Mouse (Mus musculus) liver, embryonic 13.5 days (tissue): ENCODE results near the gene Map7d1. TPM values are rescaled to one million over a fixed set of nuclear protein-coding genes. Genes with fewer than 3 reads are reported as not detected.

Experiments used
- ATAC-seq: fragments of 200-750 bp; cut with Nextera tagmentation; 2 replicates; pipeline ENCODE4 v1.8.0; 2017; ENCODE audit warnings: low read depth, mild to moderate bottlenecking, moderate number of reproducible peaks, moderate library complexity
- DNase-seq: peaks from one replicate; pipeline ENCODE4 v3.0.0; 2022
- H3K27ac ChIP-seq: fragments of 300-500 bp; sonication (generic); 2 replicates; pipeline ENCODE4 v1.5.1; 2015; ENCODE audit warnings: moderate library complexity, mild to moderate bottlenecking, inconsistent platforms
- H3K27me3 ChIP-seq: fragments of 300-500 bp; sonication (generic); 2 replicates; pipeline ENCODE4 v1.6.1; 2015; ENCODE audit warnings: mild to moderate bottlenecking, inconsistent platforms
- H3K36me3 ChIP-seq: fragments of 300-500 bp; sonication (generic); 2 replicates; pipeline ENCODE4 v1.6.1; 2015; ENCODE audit warnings: mild to moderate bottlenecking, inconsistent platforms
- H3K4me1 ChIP-seq: fragments of 300-500 bp; sonication (generic); replicated peaks from 2 replicates; pipeline ENCODE4 v1.6.1; 2015; ENCODE audit warnings: inconsistent platforms
- H3K4me2 ChIP-seq: fragments of 300-500 bp; sonication (generic); 2 replicates; pipeline ENCODE4 v1.6.1; 2015; ENCODE audit warnings: inconsistent platforms, mild to moderate bottlenecking, moderate library complexity
- H3K4me3 ChIP-seq: fragments of 300-500 bp; sonication (generic); replicated peaks from 2 replicates; pipeline ENCODE4 v1.5.1; 2015; ENCODE audit warnings: mild to moderate bottlenecking, inconsistent platforms
- H3K9ac ChIP-seq: fragments of 300-500 bp; sonication (generic); 2 replicates; pipeline ENCODE4 v1.6.1; 2015; ENCODE audit warnings: mild to moderate bottlenecking, inconsistent platforms
- H3K9me3 ChIP-seq: fragments of 300-500 bp; sonication (generic); replicated peaks from 2 replicates; pipeline ENCODE4 v1.6.1; 2016; ENCODE audit warnings: inconsistent platforms
- WGBS: fragments of 180-500 bp; shearing (Covaris S2); methylation state at CpG from one replicate; pipeline ENCODE4 v1.1.7; 2015; ENCODE audit not compliant: insufficient replicate concordance; 5-methylcytosine and 5-hydroxymethylcytosine counted together
- polyA plus RNA-seq: library from polyadenylated mRNA; unstranded; fragments of >200 nt; fragmentation: Nextera tagmentation; extraction: Ambion mirVana; gene quantifications from 2 replicates; pipeline ENCODE4 v1.2.1, GENCODE M21; 2015

The Map7d1 gene
- polyA plus RNA-seq, 1 experiment from 2014 or later = 6.6 TPM

DNA sequence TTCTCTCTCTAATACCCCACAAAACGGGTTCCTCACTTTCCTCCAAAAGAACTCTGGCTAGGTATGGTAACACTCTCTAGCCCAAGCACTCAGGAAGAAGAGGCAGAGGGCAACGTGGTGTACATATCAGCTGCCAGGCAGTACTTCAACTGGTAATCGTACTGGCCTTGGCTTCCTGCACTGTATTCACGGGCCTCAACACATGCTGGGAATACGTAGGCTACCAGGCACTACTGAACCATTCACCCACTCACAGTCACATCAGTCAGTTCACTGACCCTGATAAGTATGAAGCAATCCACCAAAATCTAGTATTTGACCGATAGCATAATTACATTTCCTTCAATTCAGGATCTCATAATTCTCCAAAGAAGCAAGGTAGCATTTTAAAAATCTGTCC lies 56.6 kb downstream of the Map7d1 start:
- H3K4me2 ChIP-seq = peak overlapping the region; percentile 83
- no peaks in the 10 kb centered on the region for H3K27me3 ChIP-seq
- H3K4me3 ChIP-seq = peak overlapping the region; percentile 79
- peaks cover 43% of the 10 kb centered on the region for H3K36me3 ChIP-seq
- peaks cover 65% of the 10 kb centered on the region for H3K4me1 ChIP-seq
- DNase-seq (no peak), ATAC-seq (no peak)
- no peaks in the 10 kb centered on the region for H3K9me3 ChIP-seq
- 37% methylated on average over 6 of the region's 6 CpGs for WGBS
- H3K27ac ChIP-seq = no peak overlapping the region
- H3K9ac ChIP-seq = peak overlapping the region; percentile 88

DNA sequence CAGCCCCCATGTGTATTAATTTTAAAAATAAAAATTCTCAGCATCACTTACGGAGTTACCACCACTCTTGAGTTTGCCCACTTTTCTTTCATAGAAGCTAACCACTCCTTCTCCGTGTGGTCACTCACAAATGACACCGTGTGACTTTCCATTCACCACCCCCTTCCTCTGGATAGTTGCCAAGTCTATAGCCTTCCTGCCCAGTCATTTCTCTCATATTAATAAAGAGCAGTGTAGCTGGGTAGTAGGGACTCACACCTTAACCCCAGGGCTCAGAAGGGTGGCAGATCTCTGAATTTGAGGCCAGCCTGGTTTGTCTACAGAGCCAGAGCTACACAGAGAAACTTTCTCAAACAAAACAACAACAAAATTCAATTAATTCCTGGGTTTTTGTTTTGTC lies 58.7 kb downstream of the Map7d1 start:
- Histone ChIP-seq H3K4me2 (no peak overlapping the region), H3K9me3 (no peaks in the 10 kb centered on the region), H3K4me1 (peaks cover 56% of the 10 kb centered on the region), H3K27ac (no peak overlapping the region), H3K9ac (no peak overlapping the region), H3K27me3 (no peaks in the 10 kb centered on the region), H3K4me3 (0 out of 2 replicates have a peak overlapping the region, but pooled peaks have one; percentile 0), H3K36me3 (peaks cover 64% of the 10 kb centered on the region)
- no peak for DNase-seq
- 78% methylated on average over 3 of the region's 3 CpGs for WGBS
- ATAC-seq = no peak

DNA sequence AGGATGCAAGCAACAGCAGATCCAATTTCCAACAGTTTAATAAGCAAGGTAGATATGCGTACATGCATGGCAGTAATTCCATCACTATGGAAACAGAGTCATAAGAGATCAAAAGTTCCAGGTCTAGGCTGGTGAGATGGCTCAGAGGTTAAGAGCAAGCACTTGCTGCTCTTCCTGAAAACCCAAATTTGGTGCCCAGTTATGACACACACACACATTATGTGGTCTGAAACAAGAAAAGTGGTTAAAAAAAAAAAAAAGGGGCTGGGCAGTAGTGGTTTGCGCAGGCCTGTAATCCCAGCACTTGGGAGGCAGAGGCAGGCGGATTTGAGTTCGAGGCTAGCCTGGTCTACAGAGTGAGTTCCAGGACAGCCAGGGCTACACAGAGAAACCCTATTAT lies 61.2 kb downstream of the Map7d1 start:
- ATAC-seq = no peak
- peaks cover 79% of the 10 kb centered on the region for H3K36me3 ChIP-seq
- no peaks in the 10 kb centered on the region for H3K27me3 ChIP-seq
- no peak overlapping the region for H3K27ac ChIP-seq
- no peak overlapping the region for H3K4me3 ChIP-seq
- H3K9me3 ChIP-seq = no peaks in the 10 kb centered on the region
- no peak overlapping the region for H3K4me2 ChIP-seq
- WGBS = 92% methylated on average over 4 of the region's 4 CpGs
- H3K9ac ChIP-seq = no peak overlapping the region
- H3K4me1 ChIP-seq = peaks cover 51% of the 10 kb centered on the region
- DNase-seq = no peak

DNA sequence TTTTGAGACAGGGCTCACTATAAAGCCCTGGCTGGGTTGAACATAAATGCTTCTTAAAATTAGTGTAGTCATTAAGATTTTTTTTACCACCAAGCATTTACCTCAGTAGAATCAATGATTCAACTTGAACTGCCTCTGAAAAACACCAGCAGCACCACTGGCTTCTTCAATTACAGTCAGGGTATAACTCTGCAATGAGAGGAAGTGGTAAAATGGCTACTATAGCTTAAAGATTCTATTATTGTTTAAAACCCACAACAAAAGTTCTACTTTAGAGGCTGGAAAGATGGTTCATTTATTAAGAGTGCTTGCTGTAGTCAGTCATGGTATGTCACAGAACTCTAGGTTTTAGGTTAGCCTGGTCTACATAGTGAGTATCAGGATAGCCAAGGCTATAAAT lies 61.9 kb downstream of the Map7d1 start:
- Histone ChIP-seq H3K27ac (no peak overlapping the region), H3K9me3 (no peaks in the 10 kb centered on the region), H3K4me1 (peaks cover 44% of the 10 kb centered on the region), H3K27me3 (no peaks in the 10 kb centered on the region), H3K4me2 (no peak overlapping the region), H3K4me3 (no peak overlapping the region), H3K9ac (no peak overlapping the region), H3K36me3 (peaks cover 80% of the 10 kb centered on the region)
- DNase-seq (no peak), ATAC-seq (no peak)

DNA sequence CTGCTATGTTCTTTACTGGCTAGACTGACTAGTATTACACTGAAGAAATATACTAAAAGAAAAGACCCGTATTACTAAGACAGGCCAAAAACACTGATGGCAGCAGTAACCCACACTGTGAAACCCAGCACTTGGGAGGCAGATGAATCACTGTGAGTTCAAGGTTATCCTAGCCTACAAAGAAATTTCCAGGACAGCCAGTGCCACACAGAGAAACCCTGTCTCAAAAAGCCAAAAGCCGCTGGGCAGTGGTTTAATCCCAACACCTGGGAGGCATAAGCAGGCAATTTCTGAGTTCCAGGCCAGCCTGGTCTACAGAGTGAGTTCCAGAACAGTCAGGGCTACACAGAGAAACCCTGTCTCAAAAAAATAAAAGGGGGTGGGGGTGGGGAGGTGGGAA lies 65.5 kb downstream of the Map7d1 start:
- H3K36me3 ChIP-seq = peaks cover 87% of the 10 kb centered on the region

DNA sequence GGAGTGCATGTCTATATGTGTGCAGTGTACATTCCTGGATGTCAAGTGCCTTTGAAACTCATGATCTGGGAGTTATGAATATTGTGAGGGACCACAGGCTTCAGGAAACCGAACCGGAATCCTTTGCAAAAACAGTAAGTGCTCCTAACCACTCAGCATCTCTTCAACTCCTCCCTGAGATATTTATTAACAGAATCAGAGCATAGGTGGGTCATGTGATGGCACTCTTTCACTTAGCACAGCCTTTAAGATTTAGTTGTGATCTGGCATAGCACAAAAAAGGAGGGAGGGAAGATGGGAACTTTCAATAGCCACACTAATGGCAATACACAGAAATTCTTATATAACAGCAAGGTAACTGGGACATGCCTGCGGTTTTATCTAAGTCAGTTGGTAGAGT lies 69.0 kb downstream of the Map7d1 start:
- H3K36me3 ChIP-seq = peaks cover 81% of the 10 kb centered on the region

More for the DNA sequence above, 65.5 kb downstream of the Map7d1 start:
- Histone ChIP-seq H3K4me3 (no peak overlapping the region), H3K27ac (no peak overlapping the region), H3K4me2 (no peak overlapping the region), H3K9me3 (no peaks in the 10 kb centered on the region), H3K27me3 (no peaks in the 10 kb centered on the region), H3K4me1 (peaks cover 18% of the 10 kb centered on the region), H3K9ac (no peak overlapping the region)
- WGBS = 93% methylated on average over 2 of the region's 2 CpGs
- DNase-seq (no peak), ATAC-seq (no peak)

DNA sequence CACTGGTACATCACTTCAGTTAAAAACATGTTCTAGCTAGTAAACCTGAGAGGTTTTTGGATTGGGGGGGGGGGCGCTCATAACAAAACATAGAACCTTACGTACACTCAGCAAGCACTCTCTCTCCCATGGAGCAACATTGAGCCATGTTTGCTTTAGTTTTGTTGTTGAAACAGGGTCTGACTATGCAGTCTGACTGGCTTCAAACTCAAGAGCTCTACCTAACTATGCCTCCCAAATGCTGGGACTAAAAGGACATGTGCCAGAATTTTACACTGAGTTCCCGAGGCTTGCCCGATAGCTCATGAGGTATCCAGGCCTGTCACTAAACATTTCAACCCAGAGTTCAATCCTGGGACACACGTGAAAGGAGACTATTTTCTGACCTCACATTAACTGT lies 73.1 kb downstream of the Map7d1 start:
- Histone ChIP-seq H3K4me3 (no peak overlapping the region), H3K4me2 (no peak overlapping the region), H3K27ac (no peak overlapping the region), H3K36me3 (peaks cover 87% of the 10 kb centered on the region), H3K4me1 (peaks cover 8% of the 10 kb centered on the region), H3K27me3 (no peaks in the 10 kb centered on the region), H3K9me3 (no peaks in the 10 kb centered on the region), H3K9ac (no peak overlapping the region)
- DNase-seq (no peak), ATAC-seq (no peak)
- WGBS = 87% methylated on average over 5 of the region's 5 CpGs

More for the DNA sequence above, 69.0 kb downstream of the Map7d1 start:
- DNase-seq (no peak), ATAC-seq (no peak)
- Histone ChIP-seq H3K4me3 (no peak overlapping the region), H3K4me2 (no peak overlapping the region), H3K27me3 (no peaks in the 10 kb centered on the region), H3K4me1 (peaks cover 6% of the 10 kb centered on the region; the same call in 1 of the 2 replicates), H3K9ac (no peak overlapping the region), H3K27ac (no peak overlapping the region), H3K9me3 (no peaks in the 10 kb centered on the region)
- 87% methylated on average over 3 of the region's 3 CpGs for WGBS

Other genes starting within 250 kb of the Map7d1 start
- gene Csf3r, start 231.8 kb downstream of the Map7d1 start, polyA plus RNA-seq = 2.0 and 2.4 TPM in 2 replicates
- gene Mrps15, start 209.4 kb downstream of the Map7d1 start, polyA plus RNA-seq = 112 and 127 TPM in 2 replicates
- 1.4 and 1.5 TPM in 2 replicates for gene Oscp1, start 197.8 kb downstream of the Map7d1 start, polyA plus RNA-seq
- 31.1 and 31.3 TPM in 2 replicates for gene Lsm10, start 159.7 kb downstream of the Map7d1 start, polyA plus RNA-seq
- gene Stk40, start 152.4 kb downstream of the Map7d1 start, polyA plus RNA-seq = 13.9 and 15.9 TPM in 2 replicates
- gene Eva1b, start 108.6 kb downstream of the Map7d1 start, polyA plus RNA-seq = 11.8 and 13.3 TPM in 2 replicates
- gene Sh3d21, start 92.9 kb downstream of the Map7d1 start, polyA plus RNA-seq = 0.82 and 1.3 TPM in 2 replicates
- gene Thrap3, start 53.6 kb downstream of the Map7d1 start, polyA plus RNA-seq = 98.1 and 121 TPM in 2 replicates
- gene Trappc3, start 6.0 kb upstream of the Map7d1 start, polyA plus RNA-seq = 40.5 and 41.5 TPM in 2 replicates
- gene Col8a2, start 30.4 kb upstream of the Map7d1 start, polyA plus RNA-seq = 0.99 and 1.2 TPM in 2 replicates
- 30.4 and 30.9 TPM in 2 replicates for gene Adprhl2, start 65.4 kb upstream of the Map7d1 start, polyA plus RNA-seq
- 0.51 and 0.53 TPM in 2 replicates for gene Tekt2, start 69.3 kb upstream of the Map7d1 start, polyA plus RNA-seq
- gene Ago3, start 173.2 kb upstream of the Map7d1 start, polyA plus RNA-seq = 5.0 and 5.1 TPM in 2 replicates
- gene Ago1, start 212.2 kb upstream of the Map7d1 start, polyA plus RNA-seq = 1.4 TPM in 2 replicates